Mouse (Mus musculus): ENCODE measurements around the gene Cdhr1. TPM values are rescaled to one million over a fixed set of nuclear protein-coding genes. Genes with fewer than 3 reads are reported as not detected.
"Not testable (repeated sequence)": the region's sequence is repeated elsewhere in the genome, so short reads cannot be mapped to it uniquely, and the experiment has no call there.

Gene Cdhr1
- 0.16 and 0.27 TPM in 2 replicates for polyA plus RNA-seq (2012; rRNA removed)

GRCm38 (mm10) chr14:37097956-37098530 is at the start of gene Cdhr1:
Gene Cdhr1, minus strand, starts transcription at chr14:37098347.
- DNase-seq (ENCODE audit: low read depth, low spot score), result no peak

GRCm38 (mm10) chr14:37139051-37139710 is 41.0 kb upstream of the Cdhr1 start:
- WGBS, result 70% methylated on average over 8 of the region's 8 CpGs

More at GRCm38 (mm10) chr14:37097956-37098530, at the start of gene Cdhr1:
- WGBS, result 2% methylated on average over 30 of the region's 30 CpGs

GRCm38 (mm10) chr14:37137596-37137995 is 39.4 kb upstream of the Cdhr1 start:
- 76% methylated on average over 3 of the region's 3 CpGs for WGBS

More at GRCm38 (mm10) chr14:37139051-37139710, 41.0 kb upstream of the Cdhr1 start:
- no peak for DNase-seq (ENCODE audit: low read depth, low spot score)

GRCm38 (mm10) chr14:37136110-37136509 is 38.0 kb upstream of the Cdhr1 start:
- WGBS, result 71% methylated on average over 4 of the region's 4 CpGs
- DNase-seq (ENCODE audit: low read depth, low spot score), result no peak

More at GRCm38 (mm10) chr14:37137596-37137995, 39.4 kb upstream of the Cdhr1 start:
- DNase-seq (ENCODE audit: low read depth, low spot score), result not testable (repeated sequence)

- WGBS, result 3% methylated on average over 10 of the region's 10 CpGs
- no peak for DNase-seq (ENCODE audit: low read depth, low spot score)
Observed at GRCm38 (mm10) chr14:37135671-37136070, 37.5 kb upstream of the Cdhr1 start.

- DNase-seq (ENCODE audit: low read depth, low spot score), result peak; percentile 88
- under 1% methylated on average over 38 of the region's 38 CpGs for WGBS
Observed at GRCm38 (mm10) chr14:37135127-37135593, 37.0 kb upstream of the Cdhr1 start, which contains the start of gene Ghitm. Gene Ghitm, minus strand, starts transcription at chr14:37135272.

- 1% methylated on average over 40 of the region's 40 CpGs for WGBS
- DNase-seq (ENCODE audit: low read depth, low spot score), result no peak
Observed at GRCm38 (mm10) chr14:37134304-37135126, 36.4 kb upstream of the Cdhr1 start.

GRCm38 (mm10) chr14:37127652-37128051 is 29.5 kb upstream of the Cdhr1 start:
- DNase-seq (ENCODE audit: low read depth, low spot score), result no peak
- WGBS, result 33% methylated on average over 4 of the region's 4 CpGs

- no peak for DNase-seq (ENCODE audit: low read depth, low spot score)
Observed at GRCm38 (mm10) chr14:37119233-37119632, 21.1 kb upstream of the Cdhr1 start.

GRCm38 (mm10) chr14:37113922-37114321 is 15.8 kb upstream of the Cdhr1 start, which contains the start of gene 2610528A11Rik:
Gene 2610528A11Rik, minus strand, starts transcription at chr14:37114022.
- no peak for DNase-seq (ENCODE audit: low read depth, low spot score)
- WGBS, result 49% methylated on average over 3 of the region's 3 CpGs

More at GRCm38 (mm10) chr14:37119233-37119632, 21.1 kb upstream of the Cdhr1 start:
- WGBS, result 54% methylated on average over 4 of the region's 4 CpGs

- DNase-seq (ENCODE audit: low read depth, low spot score), result no peak
- WGBS, result 77% methylated on average over 7 of the region's 7 CpGs
Observed at GRCm38 (mm10) chr14:37112931-37113330, 14.8 kb upstream of the Cdhr1 start.

GRCm38 (mm10) chr14:37111371-37111770 is 13.2 kb upstream of the Cdhr1 start:
- no peak for DNase-seq (ENCODE audit: low read depth, low spot score)

- 47% methylated on average over 2 of the region's 2 CpGs for WGBS
Observed at GRCm38 (mm10) chr14:37110456-37110855, 12.3 kb upstream of the Cdhr1 start.

GRCm38 (mm10) chr14:37109975-37110374 is 11.8 kb upstream of the Cdhr1 start:
- peak; percentile 83 for DNase-seq (ENCODE audit: low read depth, low spot score)
- 9% methylated on average over 9 of the region's 9 CpGs for WGBS

More at GRCm38 (mm10) chr14:37110456-37110855, 12.3 kb upstream of the Cdhr1 start:
- no peak for DNase-seq (ENCODE audit: low read depth, low spot score)

GRCm38 (mm10) chr14:37109460-37109859 is 11.3 kb upstream of the Cdhr1 start:
- no peak for DNase-seq (ENCODE audit: low read depth, low spot score)
- 8% methylated on average over 8 of the region's 8 CpGs for WGBS

GRCm38 (mm10) chr14:37105846-37106245 is 7.7 kb upstream of the Cdhr1 start:
- no peak for DNase-seq (ENCODE audit: low read depth, low spot score)
- 52% methylated on average over 7 of the region's 7 CpGs for WGBS

GRCm38 (mm10) chr14:37104747-37105146 is 6.6 kb upstream of the Cdhr1 start:
- WGBS, result 18% methylated on average over 5 of the region's 5 CpGs
- no peak for DNase-seq (ENCODE audit: low read depth, low spot score)

- WGBS, result 80% methylated on average over 3 of the region's 3 CpGs
Observed at GRCm38 (mm10) chr14:37102484-37102883, 4.3 kb upstream of the Cdhr1 start.

GRCm38 (mm10) chr14:37101531-37101930 is 3.4 kb upstream of the Cdhr1 start:
- DNase-seq (ENCODE audit: low read depth, low spot score), result no peak
- WGBS, result 82% methylated on average over 5 of the region's 5 CpGs

More at GRCm38 (mm10) chr14:37102484-37102883, 4.3 kb upstream of the Cdhr1 start:
- no peak for DNase-seq (ENCODE audit: low read depth, low spot score)

- DNase-seq (ENCODE audit: low read depth, low spot score), result no peak
- WGBS, result 78% methylated on average over 4 of the region's 4 CpGs
Observed at GRCm38 (mm10) chr14:37095556-37095955, 2.6 kb downstream of the Cdhr1 start.
